Mouse (Mus musculus) hindbrain, embryonic 11.5 days (tissue): ENCODE results near the gene Gstm7. TPM values are rescaled to one million over a fixed set of nuclear protein-coding genes. Genes with fewer than 3 reads are reported as not detected.

Experiments
- ATAC-seq: fragments of 200-750 bp; cut with Nextera tagmentation; 2 replicates; pipeline ENCODE4 v1.8.0; 2017; ENCODE audit warnings: mild to moderate bottlenecking, moderate TSS enrichment, moderate library complexity; ENCODE audit not compliant: low FRiP score
- DNase-seq: peaks from one replicate; pipeline ENCODE4 v3.0.0-alpha.2; 2015; ENCODE audit warnings: low spot score
- H3K27ac ChIP-seq: fragments of 300-500 bp; sonication (generic); 2 replicates; pipeline ENCODE4 v1.5.1; 2014; ENCODE audit warnings: mild to moderate bottlenecking, low read depth, low read length
- H3K27me3 ChIP-seq: fragments of 300-500 bp; sonication (generic); 2 replicates; pipeline ENCODE4 v1.6.1; 2014; ENCODE audit warnings: mild to moderate bottlenecking, low read length, moderate library complexity, mixed read lengths; ENCODE audit not compliant: control insufficient read depth, insufficient read depth
- H3K36me3 ChIP-seq: fragments of 300-500 bp; sonication (generic); 2 replicates; pipeline ENCODE4 v1.6.1; 2014; ENCODE audit warnings: mild to moderate bottlenecking, low read length, moderate library complexity, mixed read lengths; ENCODE audit not compliant: control insufficient read depth, insufficient read depth
- H3K4me1 ChIP-seq: fragments of 300-500 bp; sonication (generic); replicated peaks from 2 replicates; pipeline ENCODE4 v1.6.1; 2014; ENCODE audit warnings: low read length, mixed read lengths; ENCODE audit not compliant: control insufficient read depth, insufficient read depth
- H3K4me2 ChIP-seq: fragments of 300-500 bp; sonication (generic); replicated peaks from 2 replicates; pipeline ENCODE4 v1.6.1; 2014; ENCODE audit warnings: mild to moderate bottlenecking, low read depth, low read length
- H3K4me3 ChIP-seq: fragments of 300-500 bp; sonication (generic); 2 replicates; pipeline ENCODE4 v1.5.1; 2014; ENCODE audit warnings: low read depth, low read length
- H3K9ac ChIP-seq: fragments of 300-500 bp; sonication (generic); 2 replicates; pipeline ENCODE4 v1.6.1; 2014; ENCODE audit warnings: low read depth, low read length
- H3K9me3 ChIP-seq: fragments of 300-500 bp; sonication (generic); 2 replicates; pipeline ENCODE4 v1.6.1; 2016; ENCODE audit warnings: low read length; ENCODE audit not compliant: control insufficient read depth
- whole genome bisulfite sequencing: fragments of 180-500 bp; shearing (Covaris S2); extraction: QIAGEN DNeasy Blood & Tissue Kit; methylation state at CpG from one replicate; pipeline ENCODE4 v1.1.7; 2014; 5-methylcytosine and 5-hydroxymethylcytosine counted together
- polyA plus RNA-seq: library from polyadenylated mRNA; unstranded; fragments of >200 nt; fragmentation: Nextera tagmentation; extraction: Ambion mirVana; gene quantifications from 2 replicates; pipeline ENCODE4 v1.2.1, GENCODE M21; 2014

The Gstm7 gene
- polyA plus RNA-seq, 1 experiment from 2014 or later: 64.9 TPM

- 90% methylated on average over 4 of the region's 4 CpGs for WGBS
- no peak for DNase-seq
- H3K9ac ChIP-seq: no peak overlapping the region
- no peaks in the 10 kb centered on the region for H3K9me3 ChIP-seq
- H3K27ac ChIP-seq: no peak overlapping the region
- no peaks in the 10 kb centered on the region for H3K36me3 ChIP-seq
- H3K4me1 ChIP-seq: no peaks in the 10 kb centered on the region
- no peak overlapping the region for H3K4me2 ChIP-seq
- no peak overlapping the region for H3K4me3 ChIP-seq
- no peak for ATAC-seq
- H3K27me3 ChIP-seq: no peaks in the 10 kb centered on the region
Measured at GRCm38 (mm10) chr3:107929243-107929642, 2.4 kb downstream of the Gstm7 start.

GRCm38 (mm10) chr3:107928691-107929090, 2.9 kb downstream of the Gstm7 start:
- Histone ChIP-seq H3K27ac (no peak overlapping the region), H3K4me2 (no peak overlapping the region), H3K9ac (no peak overlapping the region), H3K4me1 (no peaks in the 10 kb centered on the region), H3K36me3 (no peaks in the 10 kb centered on the region), H3K27me3 (no peaks in the 10 kb centered on the region), H3K4me3 (no peak overlapping the region), H3K9me3 (no peaks in the 10 kb centered on the region)
- 87% methylated on average over 11 of the region's 11 CpGs for WGBS
- ATAC-seq (no peak), DNase-seq (no peak)

DNA sequence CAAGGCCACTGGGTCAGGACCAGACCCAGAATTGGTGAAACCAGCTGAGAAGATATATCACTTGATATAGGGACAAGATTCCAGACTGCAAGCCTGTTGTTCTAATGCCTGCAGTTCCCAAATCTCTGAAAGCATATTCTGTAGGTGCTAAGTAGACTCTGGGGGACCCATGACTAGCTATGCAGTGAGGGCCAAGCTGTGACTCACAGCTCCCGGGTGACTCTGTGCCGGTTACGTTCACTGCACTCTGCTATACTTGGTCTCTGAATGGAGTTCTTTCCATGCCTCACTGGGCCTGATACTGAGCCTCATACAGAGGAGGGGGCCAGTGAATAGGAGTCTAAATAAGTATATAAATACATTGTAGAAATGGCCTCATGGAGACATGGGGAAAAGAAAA, 3.8 kb downstream of the Gstm7 start:
- H3K36me3 ChIP-seq: no peaks in the 10 kb centered on the region
- no peaks in the 10 kb centered on the region for H3K4me1 ChIP-seq
- DNase-seq (no peak), ATAC-seq (no peak)
- no peaks in the 10 kb centered on the region for H3K27me3 ChIP-seq
- 71% methylated on average over 3 of the region's 3 CpGs for WGBS
- H3K9ac ChIP-seq: no peak overlapping the region
- H3K9me3 ChIP-seq: no peaks in the 10 kb centered on the region
- no peak overlapping the region for H3K27ac ChIP-seq
- no peak overlapping the region for H3K4me3 ChIP-seq
- H3K4me2 ChIP-seq: no peak overlapping the region

GRCm38 (mm10) chr3:107925335-107925734, 6.3 kb downstream of the Gstm7 start:
- no peaks in the 10 kb centered on the region for H3K36me3 ChIP-seq
- no peak overlapping the region for H3K27ac ChIP-seq
- H3K9ac ChIP-seq: no peak overlapping the region
- H3K27me3 ChIP-seq: no peaks in the 10 kb centered on the region
- H3K4me1 ChIP-seq: no peaks in the 10 kb centered on the region
- no peak overlapping the region for H3K4me2 ChIP-seq
- H3K4me3 ChIP-seq: no peak overlapping the region
- ATAC-seq (no peak), DNase-seq (no peak)
- no peaks in the 10 kb centered on the region for H3K9me3 ChIP-seq
- 89% methylated on average over 3 of the region's 3 CpGs for WGBS

GRCm38 (mm10) chr3:107920348-107920747, 11.3 kb downstream of the Gstm7 start:
- H3K4me1 ChIP-seq: no peaks in the 10 kb centered on the region
- ATAC-seq (no peak), DNase-seq (no peak)
- no peak overlapping the region for H3K4me3 ChIP-seq
- no peaks in the 10 kb centered on the region for H3K27me3 ChIP-seq
- WGBS: 94% methylated on average over 5 of the region's 5 CpGs
- no peaks in the 10 kb centered on the region for H3K9me3 ChIP-seq
- no peak overlapping the region for H3K27ac ChIP-seq
- no peaks in the 10 kb centered on the region for H3K36me3 ChIP-seq
- H3K4me2 ChIP-seq: no peak overlapping the region
- no peak overlapping the region for H3K9ac ChIP-seq

DNA sequence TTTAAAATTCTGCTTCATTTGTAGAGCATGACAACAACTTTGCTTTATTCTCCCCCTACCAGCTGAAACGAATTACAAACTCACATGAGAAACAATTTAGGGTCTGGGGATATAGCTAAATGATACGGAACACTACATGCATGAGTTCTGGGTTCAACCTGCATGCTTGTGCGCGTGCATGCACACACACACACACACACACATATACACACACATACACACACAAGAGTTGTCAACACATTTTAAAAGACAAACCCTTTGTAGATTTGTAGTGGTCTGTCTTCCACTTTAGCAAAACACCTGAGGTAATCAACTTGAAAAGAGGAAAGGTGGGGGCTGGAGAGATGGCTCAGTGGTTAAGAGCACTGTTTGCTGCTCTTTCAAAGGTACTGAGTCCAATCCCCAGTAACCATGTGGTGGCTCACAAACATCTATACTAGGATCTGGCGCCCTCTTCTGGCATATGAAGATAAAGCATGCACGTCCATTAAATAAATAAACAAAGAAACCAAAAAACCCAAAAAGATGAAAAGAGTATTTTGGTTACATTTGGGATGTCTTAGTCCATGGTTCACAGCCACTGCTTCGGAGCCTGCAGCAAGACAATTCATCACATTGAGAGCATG, 13.7 kb downstream of the Gstm7 start:
- H3K9ac ChIP-seq: no peak overlapping the region
- no peaks in the 10 kb centered on the region for H3K4me1 ChIP-seq
- H3K27me3 ChIP-seq: no peaks in the 10 kb centered on the region
- no peaks in the 10 kb centered on the region for H3K9me3 ChIP-seq
- no peak overlapping the region for H3K4me3 ChIP-seq
- H3K27ac ChIP-seq: no peak overlapping the region
- DNase-seq: peak; percentile 80
- ATAC-seq: peak; percentile 65; the same call in 1 of the 2 replicates
- 57% methylated on average over 7 of the region's 7 CpGs for WGBS
- no peaks in the 10 kb centered on the region for H3K36me3 ChIP-seq
- H3K4me2 ChIP-seq: no peak overlapping the region

GRCm38 (mm10) chr3:107917097-107917496, 14.5 kb downstream of the Gstm7 start:
- Histone ChIP-seq H3K27ac (no peak overlapping the region), H3K9me3 (no peaks in the 10 kb centered on the region), H3K4me1 (no peaks in the 10 kb centered on the region), H3K36me3 (no peaks in the 10 kb centered on the region), H3K9ac (no peak overlapping the region), H3K4me3 (no peak overlapping the region), H3K4me2 (no peak overlapping the region), H3K27me3 (no peaks in the 10 kb centered on the region)
- ATAC-seq: no peak
- peak; percentile 32 for DNase-seq
- WGBS: 76% methylated on average over 3 of the region's 3 CpGs

- no peaks in the 10 kb centered on the region for H3K4me1 ChIP-seq
- H3K36me3 ChIP-seq: no peaks in the 10 kb centered on the region
- H3K4me2 ChIP-seq: no peak overlapping the region
- no peak overlapping the region for H3K4me3 ChIP-seq
- H3K27ac ChIP-seq: no peak overlapping the region
- no peak for ATAC-seq
- no peak for DNase-seq
- WGBS: 89% methylated on average over 15 of the region's 15 CpGs
- H3K9me3 ChIP-seq: no peaks in the 10 kb centered on the region
- no peaks in the 10 kb centered on the region for H3K27me3 ChIP-seq
- no peak overlapping the region for H3K9ac ChIP-seq
Measured at GRCm38 (mm10) chr3:107916674-107917073, 14.9 kb downstream of the Gstm7 start.

DNA sequence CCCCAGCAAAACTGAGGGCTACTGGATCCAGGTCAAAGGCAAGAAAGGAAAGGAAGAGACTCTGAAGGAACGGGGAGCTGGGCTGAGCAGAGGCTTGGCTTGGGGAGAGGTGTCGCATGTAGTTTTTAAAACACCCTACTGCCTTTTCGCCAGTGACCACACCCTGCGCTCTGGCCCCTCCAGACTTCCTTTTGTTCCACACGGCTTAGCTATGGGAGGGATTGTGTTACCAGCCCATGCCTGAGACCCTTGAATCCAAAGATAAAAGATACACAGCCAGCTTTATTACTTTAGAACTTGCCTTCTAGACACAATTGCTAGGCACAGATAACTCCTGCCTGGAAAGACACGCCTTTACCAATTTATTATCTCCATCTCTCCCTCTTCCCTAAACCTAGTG, 25.7 kb downstream of the Gstm7 start:
- no peaks in the 10 kb centered on the region for H3K9me3 ChIP-seq
- H3K9ac ChIP-seq: no peak overlapping the region
- no peak overlapping the region for H3K4me3 ChIP-seq
- no peaks in the 10 kb centered on the region for H3K4me1 ChIP-seq
- H3K27me3 ChIP-seq: no peaks in the 10 kb centered on the region
- H3K4me2 ChIP-seq: no peak overlapping the region
- H3K36me3 ChIP-seq: no peaks in the 10 kb centered on the region
- DNase-seq (no peak), ATAC-seq (no peak)
- 77% methylated on average over 6 of the region's 6 CpGs for WGBS
- no peak overlapping the region for H3K27ac ChIP-seq
